Mouse (Mus musculus) spleen, adult 2 months (tissue): ENCODE data around the gene Casc1.

ENCODE experiments used
- CTCF ChIP-seq: fragments of 200-500 bp; IDR thresholded peaks from 2 replicates; pipeline ENCODE4 v1.5.1; 2011; ENCODE audit warnings: mild to moderate bottlenecking, inconsistent platforms; ENCODE audit not compliant: insufficient read depth, insufficient read length, insufficient replicate concordance; ENCODE audit errors: extremely low read depth
- POLR2A ChIP-seq: fragments of 200-500 bp; IDR thresholded peaks from 2 replicates; pipeline ENCODE4 v1.6.1; 2011; ENCODE audit warnings: low read depth, low read length, inconsistent platforms

DNA sequence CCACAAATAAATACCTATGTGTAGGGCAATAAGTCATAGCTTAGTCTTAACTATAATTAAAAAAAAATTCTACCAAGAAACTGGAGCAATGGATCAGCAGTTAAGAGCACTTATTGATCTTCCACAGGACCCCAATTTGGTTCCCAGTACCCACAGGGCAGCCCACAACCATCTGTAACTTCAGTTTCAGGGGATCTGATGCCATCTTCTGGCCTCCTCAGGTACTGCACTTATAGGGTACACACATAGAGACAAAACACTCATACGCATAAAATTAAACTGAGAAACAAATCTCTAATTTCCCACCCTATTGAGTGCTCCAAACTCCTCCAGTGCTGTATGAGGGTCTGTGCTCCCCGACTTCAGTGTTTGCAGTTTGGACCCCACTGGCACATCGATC, 83.2 kb downstream of the Casc1 start:
- TF ChIP-seq POLR2A: no peak
- peak; percentile 35; the same call in 1 of the 2 replicates for TF ChIP-seq CTCF
